Mouse (Mus musculus) cerebellum, adult 9-10 months (tissue): ENCODE measurements at regions not wholly inside any gene's neighbourhood (a gene's known extent, or its start where the extent isn't known, plus 50 kb on each side); places are given as distances from the start of the nearest gene placed in this dataset.
"Not testable (repeated sequence)": the region's sequence is repeated elsewhere in the genome, so short reads cannot be mapped to it uniquely, and the experiment has no call there.

Source experiments
- DNase-seq: peaks from one replicate; pipeline ENCODE4 v3.0.0; 2022

DNA sequence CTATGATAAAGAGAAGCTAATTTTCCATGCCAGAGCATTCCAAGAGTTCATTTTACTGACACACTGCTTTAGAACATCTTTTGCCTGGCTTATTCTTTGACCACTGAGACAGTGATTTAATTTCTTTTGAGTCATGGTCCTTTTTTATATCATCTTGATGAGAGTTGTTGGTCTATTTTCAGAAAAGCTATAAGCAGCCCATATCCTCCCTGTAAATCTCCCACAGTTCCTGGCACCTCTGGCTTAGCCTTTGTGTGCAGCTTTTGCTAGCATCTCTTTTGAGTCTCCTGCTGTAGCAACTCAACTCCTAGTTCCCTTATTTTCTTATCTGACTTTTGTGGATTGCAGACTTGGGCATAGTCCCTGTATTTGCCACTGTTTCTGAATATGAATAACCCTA is 207.5 kb upstream of the 4931417E11Rik start:
- DNase-seq, result no peak

DNA sequence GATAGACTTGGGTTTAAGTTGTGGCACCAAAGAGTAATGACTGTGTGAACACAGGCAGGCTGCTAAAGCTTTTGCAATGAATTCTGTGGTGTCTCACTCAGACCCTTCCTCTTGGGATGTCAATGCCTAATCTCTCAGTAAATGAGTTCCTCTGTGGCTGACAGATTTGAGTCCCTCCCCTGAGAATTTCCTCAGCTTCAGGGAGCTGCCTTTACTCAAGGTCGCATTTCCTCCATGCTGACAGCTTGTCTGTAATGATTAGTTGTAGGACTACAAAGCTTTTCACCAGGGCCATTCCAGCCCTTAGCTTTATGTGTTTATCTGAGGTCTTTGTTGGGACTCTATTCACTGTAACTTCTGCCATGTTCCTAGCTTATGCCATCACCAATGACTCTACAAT is 199.9 kb upstream of the 4931417E11Rik start:
- DNase-seq, result no peak

DNA sequence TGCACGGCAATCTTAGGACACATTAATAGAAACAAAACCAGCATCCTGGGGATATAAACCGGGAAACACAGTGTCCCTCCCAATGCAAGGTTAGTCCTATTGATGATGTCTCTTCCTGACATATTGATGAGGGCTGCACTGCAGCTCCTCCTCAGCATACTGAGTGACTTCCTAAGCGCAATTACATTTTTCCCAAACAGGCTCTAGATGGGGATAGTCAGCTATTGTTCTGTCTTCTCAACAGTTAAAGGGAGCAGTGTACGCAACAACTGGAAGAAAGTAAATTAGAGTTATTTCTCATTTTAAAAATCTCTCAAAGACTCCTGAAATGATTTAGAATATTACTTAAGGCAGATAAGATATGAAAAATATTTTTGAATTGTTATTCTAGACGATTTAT is 189.5 kb upstream of the 4931417E11Rik start:
- DNase-seq, result no peak

DNA sequence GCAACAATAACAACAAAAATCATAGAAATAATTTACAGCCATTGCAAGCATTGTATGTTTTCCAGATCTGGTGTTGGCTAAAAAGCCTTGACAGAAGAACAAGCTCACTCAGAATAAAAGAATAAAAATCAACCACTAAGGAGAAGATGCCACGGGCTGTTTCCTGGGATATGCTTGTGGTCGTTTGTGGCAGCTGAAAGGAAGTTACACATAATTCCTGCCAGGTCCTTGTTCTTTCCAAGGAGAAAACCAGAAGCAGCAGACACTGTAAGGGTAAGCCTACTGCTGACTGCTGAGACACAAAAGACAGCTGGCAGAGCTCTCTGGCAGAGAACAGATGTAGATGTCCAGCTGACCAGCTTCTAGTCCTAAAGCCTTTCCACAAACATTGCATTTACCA is 175.9 kb upstream of the 4931417E11Rik start:
- no peak for DNase-seq

- DNase-seq, result no peak
Observed at GRCm38 (mm10) chr6:73644778-73645267, 175.4 kb upstream of the 4931417E11Rik start.

DNA sequence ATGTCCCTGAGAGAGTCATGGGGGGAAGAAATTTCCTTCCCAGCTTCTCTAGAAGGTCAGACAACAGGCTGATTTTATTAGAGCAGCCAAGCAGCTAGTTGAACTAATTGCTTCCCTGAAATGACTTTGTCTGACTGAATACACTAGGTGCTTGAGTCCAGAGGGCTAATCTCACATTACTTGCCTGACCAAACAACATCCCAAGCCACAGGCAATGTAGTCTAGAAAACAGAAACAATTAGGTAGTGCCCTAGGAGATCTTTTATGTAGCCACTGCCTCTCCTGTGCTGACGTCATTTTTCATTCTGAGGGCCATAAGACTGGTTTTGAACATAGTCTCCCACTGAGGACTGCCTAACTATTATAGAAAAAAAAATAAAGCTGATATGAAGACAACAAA is 159.1 kb upstream of the 4931417E11Rik start:
- no peak for DNase-seq

GRCm38 (mm10) chr6:73626451-73626850 is 157.0 kb upstream of the 4931417E11Rik start:
- DNase-seq, result peak; percentile 12

- peak; percentile 84 for DNase-seq
Observed at GRCm38 (mm10) chr6:73624211-73624610, 154.7 kb upstream of the 4931417E11Rik start.

DNA sequence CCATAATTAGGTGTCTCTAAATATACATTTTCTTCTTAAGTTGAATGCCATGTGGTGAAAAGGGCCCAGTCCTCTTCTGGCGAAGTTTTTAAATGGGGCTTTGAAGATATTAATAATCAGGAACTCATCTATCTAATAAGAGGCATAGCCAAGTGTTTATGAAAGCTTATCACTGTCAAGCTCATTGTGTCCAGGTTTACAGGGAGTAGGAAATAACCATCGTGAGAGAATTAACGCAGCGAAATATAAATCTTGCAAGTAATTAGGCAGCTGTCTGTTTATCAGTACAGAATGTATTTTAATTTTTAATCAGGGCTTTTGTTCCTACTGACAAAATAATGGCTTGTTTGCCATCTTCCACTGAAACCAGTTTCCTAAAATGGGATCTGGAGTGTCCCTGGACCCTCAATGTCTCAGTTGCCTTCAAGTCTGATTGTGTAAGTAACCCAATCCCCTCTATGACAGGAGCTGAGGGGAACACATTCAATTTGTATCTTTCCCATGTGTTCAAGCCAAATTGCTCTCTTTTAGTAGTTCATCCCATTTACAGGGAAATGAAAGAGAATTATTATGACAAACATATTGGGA is 152.5 kb upstream of the 4931417E11Rik start:
- DNase-seq, result no peak

DNA sequence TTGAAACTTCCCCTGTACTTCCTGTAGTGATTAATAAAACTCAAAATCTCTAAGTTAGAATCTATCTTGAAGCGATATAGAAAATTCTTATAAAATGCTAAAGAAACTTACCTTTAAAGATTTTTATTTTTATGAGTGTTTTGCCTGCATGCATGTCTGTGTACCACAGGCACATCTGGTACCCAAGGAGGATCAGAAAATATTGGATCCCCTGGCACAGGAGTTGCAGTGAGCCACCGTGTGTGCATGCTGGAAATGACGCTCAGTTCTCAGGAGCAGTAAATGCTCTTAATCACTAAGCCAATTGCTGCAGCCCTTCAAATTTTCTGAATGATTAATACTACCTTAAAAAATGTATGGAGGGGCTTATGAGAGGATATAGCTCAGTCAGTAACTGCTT is 142.8 kb upstream of the 4931417E11Rik start:
- DNase-seq, result no peak

DNA sequence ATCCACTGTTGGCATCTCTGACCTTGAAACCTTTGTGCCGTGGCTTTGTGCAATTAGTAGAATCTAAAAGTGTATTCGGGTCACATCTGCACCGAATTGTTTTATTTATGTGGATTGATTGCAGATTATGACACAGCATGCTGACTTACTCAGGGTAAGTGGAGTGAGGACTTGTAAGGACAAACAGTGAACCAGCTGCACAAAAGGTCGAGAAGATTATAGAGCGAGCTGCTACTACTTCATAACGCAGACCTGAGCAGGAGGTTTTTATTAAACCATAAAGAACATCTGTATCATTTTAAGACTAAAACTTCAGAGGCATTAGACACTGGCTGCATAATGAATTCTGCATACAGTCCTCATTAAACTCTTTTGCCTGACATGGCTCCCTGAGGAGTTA is 142.4 kb upstream of the 4931417E11Rik start:
- no peak for DNase-seq

- no peak for DNase-seq
Observed at GRCm38 (mm10) chr6:73610048-73610624, 140.7 kb upstream of the 4931417E11Rik start.

DNA sequence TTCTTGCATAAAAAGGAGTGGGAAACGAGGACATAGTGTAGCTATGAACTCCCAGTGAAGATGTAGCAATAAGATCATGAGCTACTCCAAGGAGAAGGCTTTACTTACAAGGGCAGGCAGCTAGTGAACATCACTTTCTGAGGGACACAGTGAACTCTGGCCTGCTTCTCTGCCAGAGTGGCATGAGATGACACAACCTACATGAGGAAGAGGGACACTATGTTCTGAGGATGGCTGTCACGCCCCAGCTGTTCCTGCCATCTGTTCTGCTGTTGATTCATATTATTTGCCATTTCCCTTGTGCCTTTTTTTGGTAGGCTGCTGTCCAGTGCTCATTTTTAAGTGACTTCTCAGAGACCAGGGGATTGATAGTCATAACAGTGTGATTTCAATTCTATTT is 118.2 kb upstream of the 4931417E11Rik start:
- peak; percentile 2 for DNase-seq

GRCm38 (mm10) chr6:73576708-73577107 is 107.2 kb upstream of the 4931417E11Rik start:
- no peak for DNase-seq

GRCm38 (mm10) chr6:73560000-73560399 is 90.5 kb upstream of the 4931417E11Rik start:
- DNase-seq, result no peak

- no peak for DNase-seq
Observed at GRCm38 (mm10) chr6:73530559-73530958, 61.1 kb upstream of the 4931417E11Rik start.

- no peak for DNase-seq
Observed at GRCm38 (mm10) chr6:73530098-73530497, 60.6 kb upstream of the 4931417E11Rik start.

DNA sequence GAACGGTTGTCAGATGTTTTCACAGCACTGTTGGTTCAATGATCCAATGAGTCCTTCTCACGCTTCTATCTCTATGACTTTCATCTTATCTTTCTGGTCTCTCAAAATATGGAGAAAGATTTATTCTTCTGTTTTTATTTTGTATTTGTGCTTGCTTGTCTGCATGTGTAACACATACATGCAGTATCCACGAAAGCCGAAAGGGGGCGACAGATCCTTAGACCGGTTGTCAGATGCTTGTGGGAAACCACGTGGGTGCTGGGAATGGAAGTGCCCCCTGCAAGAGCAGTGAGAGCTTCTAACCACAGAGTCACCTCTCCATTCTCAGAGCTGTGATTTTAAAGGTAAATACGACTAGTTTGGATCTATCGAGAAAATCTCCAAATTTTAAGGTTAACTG is 54.2 kb upstream of the 4931417E11Rik start:
- no peak for DNase-seq

DNA sequence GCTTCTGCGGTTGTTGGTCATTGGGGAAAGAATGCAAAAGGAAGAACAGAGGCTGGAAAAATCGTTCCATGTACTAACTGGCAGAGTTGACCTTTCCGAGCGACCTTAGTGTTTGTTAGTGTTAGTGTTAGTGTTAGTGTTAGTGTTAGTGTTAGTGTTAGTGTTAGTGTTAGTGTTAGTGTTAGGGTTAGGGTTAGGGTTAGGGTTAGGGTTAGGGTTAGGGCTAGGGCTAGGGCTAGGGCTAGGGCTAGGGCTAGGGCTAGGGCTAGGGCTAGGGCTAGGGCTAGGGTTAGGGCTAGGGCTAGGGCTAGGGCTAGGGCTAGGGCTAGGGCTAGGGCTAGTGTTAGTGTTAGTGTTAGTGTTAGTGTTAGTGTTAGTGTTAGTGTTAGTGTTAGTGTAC is 50.4 kb upstream of the 4931417E11Rik start:
- not testable (repeated sequence) for DNase-seq
